Mouse (Mus musculus): Measurements from ENCODE around the gene Itih4.

Itih4 gene

DNA sequence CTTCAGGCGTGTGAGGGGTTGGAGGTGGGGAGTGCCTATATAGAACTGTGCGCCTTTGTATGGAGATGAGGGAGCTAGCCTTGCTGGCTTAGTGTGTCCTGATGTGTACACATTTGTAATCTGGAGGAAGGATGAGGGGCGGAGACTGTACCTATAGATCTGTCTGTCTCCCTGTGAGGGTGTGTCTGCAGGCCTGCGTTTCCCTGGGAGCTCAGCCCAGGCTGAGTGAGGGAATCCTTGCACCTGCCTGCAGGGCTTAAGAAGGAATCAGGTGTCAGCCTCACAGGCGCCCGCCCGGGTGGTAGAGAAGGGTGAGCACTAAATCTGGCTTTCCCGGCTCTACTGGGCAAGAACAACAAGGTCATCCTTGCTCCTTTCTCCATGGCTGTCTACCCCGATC lies 6.5 kb upstream of the Itih4 start:
- in situ Hi-C loops (cut with MboI) = no loop called here

GRCm38 (mm10) chr14:30880251-30880650 lies 6.0 kb upstream of the Itih4 start:
- in situ Hi-C loops (cut with MboI) = no loop called here

DNA sequence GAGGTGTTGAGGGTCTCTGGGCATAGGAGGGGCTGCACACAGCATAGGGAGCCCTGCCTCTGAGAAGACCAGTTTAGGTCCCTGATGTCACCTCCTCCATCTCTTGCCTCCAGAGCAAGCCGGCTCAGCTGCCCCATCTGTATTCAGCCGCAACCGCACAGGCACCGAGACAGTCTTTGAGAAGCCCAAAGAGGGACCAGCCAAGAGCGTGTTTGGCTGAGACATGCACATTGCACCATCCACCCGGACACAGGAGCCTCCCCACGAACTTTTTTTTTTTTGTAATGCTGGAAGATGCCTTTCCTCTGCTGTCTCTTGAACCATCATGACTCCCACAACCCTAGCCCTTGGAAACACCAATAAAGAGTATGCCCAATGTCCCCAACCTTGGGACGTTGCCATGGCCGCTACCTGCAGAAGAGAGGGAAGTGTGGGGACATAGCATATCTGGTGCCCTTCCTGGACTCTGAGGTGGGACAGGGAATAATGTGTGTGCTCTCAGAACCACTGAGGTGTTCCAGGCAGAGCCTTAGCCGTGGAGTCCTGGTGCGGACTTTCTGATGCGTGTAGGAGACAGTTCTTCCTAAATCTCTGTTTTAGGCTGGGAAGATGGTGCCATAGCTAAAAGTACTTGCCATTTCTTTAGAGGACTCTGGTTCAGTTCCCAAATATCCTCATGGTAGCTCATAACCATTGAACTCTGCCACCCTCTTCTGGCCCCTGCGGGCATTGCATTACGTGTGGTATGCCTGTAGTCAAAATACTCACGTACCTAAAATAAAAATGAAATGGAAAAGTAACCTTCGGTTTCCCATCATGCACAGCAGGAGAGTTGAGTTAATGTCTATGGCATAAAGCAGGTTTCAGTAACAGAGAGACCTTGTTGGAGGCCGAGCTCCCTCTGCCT lies 5.2 kb upstream of the Itih4 start:
- in situ Hi-C loops (cut with MboI) = no loop called here

DNA sequence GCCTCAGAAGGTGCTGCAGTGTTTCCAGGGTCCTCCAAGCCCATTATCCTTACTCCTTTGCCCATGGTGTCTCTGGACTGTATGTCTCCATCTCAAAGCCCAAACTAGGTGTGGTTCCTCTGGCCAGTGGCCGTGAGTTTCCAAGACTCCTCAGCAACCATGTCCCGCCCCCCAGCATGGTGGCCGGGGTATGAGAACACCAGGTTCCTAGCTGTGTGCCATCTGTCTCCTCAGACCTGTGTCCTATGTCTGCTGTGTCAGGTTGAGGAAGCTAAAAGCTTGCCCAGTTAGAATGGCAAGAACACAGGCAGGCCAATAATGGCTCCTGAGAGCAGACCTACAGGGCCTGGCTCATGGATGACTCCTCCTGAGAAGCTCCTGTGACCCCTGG lies 4.6 kb upstream of the Itih4 start:
- in situ Hi-C loops (cut with MboI) = no loop called here

DNA sequence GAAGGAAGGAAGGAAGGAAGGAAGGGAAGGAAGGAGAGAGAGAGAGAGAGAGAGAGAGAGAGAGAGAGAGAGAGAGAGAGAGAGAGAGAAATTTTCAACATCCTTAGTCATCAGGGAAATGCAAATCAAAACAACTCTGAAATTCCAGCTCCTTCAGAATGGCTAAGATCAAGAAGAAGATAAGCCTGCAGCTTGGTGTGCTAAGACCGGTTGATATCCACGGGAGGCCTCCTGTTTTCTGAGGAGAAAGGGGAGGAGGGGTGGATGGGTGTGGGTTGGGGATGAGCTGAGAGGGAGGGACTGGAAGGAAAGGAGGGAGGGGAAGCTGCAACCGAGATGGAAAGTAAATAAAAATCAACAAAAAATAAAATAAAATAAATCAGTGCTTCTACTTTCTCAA lies 978 bp upstream of the Itih4 start:
- in situ Hi-C loops (cut with MboI) = no loop called here

- in situ Hi-C loops (cut with MboI) = no loop called here
Measured at GRCm38 (mm10) chr14:30888271-30888732, 2.0 kb downstream of the Itih4 start.

GRCm38 (mm10) chr14:30899972-30900371 lies 13.7 kb downstream of the Itih4 start:
- in situ Hi-C loops (cut with MboI) = no loop called here

DNA sequence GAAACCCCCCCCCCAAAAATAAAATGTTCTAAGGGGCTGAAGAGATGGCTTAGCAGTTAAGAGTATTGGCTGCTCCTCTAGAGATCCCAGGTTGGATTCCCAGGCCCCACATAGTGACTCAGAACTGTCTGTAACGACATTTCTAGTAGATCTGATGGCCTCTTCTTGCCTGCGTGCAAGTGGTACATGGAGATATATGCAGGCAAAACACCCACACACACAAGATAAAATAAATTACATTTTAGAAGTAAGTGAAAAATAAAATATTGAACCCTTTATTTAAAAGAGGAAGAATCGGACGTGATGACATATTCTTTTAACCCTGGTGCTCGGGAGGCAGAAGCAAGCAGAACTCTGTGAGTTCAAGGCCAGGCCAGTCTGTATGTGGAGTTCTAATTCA lies 16.4 kb downstream of the Itih4 start:
- in situ Hi-C loops (cut with MboI) = no loop called here

GRCm38 (mm10) chr14:30903036-30903435 lies 16.8 kb downstream of the Itih4 start:
- in situ Hi-C loops (cut with MboI) = no loop called here

GRCm38 (mm10) chr14:30904307-30904706 lies 18.0 kb downstream of the Itih4 start:
- in situ Hi-C loops (cut with MboI) = no loop called here

DNA sequence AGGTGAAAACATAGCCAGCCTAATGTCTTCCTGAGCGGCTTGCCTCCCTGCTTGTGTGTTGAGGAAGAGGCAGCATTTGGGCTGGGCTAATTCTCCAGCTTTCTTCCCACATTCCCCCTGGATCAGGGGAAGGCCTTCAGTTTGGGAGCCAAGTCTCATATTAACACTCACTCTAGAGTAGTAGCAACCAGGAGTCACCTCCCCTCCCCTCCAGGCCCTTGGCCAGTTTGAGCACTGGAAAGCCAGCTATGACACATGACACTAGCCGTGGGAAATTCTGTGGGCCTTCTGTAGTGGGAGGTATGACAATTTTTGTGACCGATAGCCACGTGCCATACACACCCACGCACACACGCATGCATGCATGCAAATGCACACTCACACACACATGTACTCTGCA lies 19.7 kb downstream of the Itih4 start:
- in situ Hi-C loops (cut with MboI) = no loop called here

DNA sequence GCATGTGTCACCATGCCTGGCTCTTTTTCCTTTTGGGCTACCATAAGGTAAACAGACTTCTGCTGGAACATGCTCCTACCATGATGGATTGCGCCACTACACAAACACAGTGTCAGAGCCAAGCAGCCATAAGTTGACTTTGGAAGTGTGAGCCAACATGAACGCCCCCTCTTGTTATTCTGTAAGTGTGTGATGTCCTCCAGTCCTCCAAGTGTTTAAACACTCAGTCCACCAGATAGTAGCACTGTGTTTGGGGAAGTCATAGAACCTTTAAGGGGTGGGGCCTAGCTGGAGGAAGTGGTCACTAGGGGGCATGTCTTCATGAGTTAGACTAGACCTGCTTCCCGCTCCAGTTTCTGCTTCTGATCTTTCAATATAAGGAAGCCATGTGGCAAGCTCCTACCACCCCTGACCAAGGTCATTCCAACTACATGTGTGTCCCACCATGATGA lies 21.6 kb downstream of the Itih4 start:
- in situ Hi-C loops (cut with MboI) = no loop called here

GRCm38 (mm10) chr14:30911141-30911540 lies 24.9 kb downstream of the Itih4 start:
- in situ Hi-C loops (cut with MboI) = no loop called here

DNA sequence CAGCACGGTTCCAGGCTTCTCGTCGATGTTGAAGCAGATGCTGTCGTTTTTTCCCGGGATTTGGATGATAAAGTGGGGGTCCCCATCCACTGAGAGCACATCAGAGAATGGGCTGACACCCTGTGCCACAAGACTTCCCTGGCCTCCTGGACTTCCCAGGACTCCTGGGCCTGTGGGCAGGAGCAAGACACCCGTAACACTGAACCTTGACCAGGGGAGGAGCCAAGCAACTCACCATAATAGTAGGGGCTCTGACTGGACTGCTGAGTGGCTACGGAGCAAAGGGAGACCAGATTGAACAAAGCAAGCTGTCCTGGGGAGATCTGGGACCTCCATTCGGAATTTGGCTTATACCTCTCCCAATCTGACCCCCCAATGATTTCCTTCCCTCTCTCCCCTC lies 26.4 kb downstream of the Itih4 start:
- in situ Hi-C loops (cut with MboI) = no loop called here

- in situ Hi-C loops (cut with MboI) = no loop called here
Measured at GRCm38 (mm10) chr14:30913404-30913803, 27.1 kb downstream of the Itih4 start.

GRCm38 (mm10) chr14:30916516-30916915 lies 30.2 kb downstream of the Itih4 start:
- in situ Hi-C loops (cut with MboI) = no loop called here

DNA sequence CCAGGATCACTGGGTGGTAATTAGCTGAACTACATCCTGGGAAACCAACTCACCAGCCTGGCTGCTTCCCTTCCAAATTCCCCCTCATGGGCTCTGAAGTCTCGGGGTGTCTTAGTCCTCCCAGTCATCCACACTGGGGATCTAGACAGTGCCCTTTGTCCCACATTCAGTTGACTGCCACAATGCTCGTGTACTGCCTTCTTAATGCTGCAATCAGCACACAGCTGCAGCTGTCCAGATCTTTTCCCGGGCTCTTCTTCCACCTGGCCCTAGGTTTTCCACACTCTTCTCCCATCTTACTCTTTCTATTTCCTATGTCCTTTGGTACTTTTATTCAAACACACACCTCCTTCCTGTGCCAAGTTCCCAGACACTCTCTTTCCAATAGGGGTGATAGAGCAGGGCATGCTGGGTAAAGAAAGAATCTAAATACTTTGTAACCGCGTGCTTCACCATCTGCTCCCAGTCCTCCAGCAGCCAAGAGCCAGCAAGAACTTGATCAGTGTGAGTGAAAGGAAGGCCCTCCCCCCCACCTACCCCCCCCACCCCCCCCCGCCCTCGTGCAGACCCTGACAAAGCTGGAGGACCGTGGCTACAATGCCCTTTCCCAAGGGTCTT lies 35.9 kb downstream of the Itih4 start:
- in situ Hi-C loops (cut with MboI) = no loop called here

- in situ Hi-C loops (cut with MboI) = no loop called here
Measured at GRCm38 (mm10) chr14:30923375-30924105, 37.3 kb downstream of the Itih4 start, which contains the start of gene Itih3. Itih3 (minus strand) TSS chr14:30923760.

- in situ Hi-C loops (cut with MboI) = no loop called here
Measured at GRCm38 (mm10) chr14:30925492-30925891, 39.2 kb downstream of the Itih4 start.

GRCm38 (mm10) chr14:30930386-30930785 lies 44.1 kb downstream of the Itih4 start:
- in situ Hi-C loops (cut with MboI) = no loop called here

GRCm38 (mm10) chr14:30933351-30933750 lies 47.1 kb downstream of the Itih4 start:
- in situ Hi-C loops (cut with MboI) = no loop called here

- in situ Hi-C loops (cut with MboI) = no loop called here
Measured at GRCm38 (mm10) chr14:30942254-30942653, 56.0 kb downstream of the Itih4 start.
